Mouse (Mus musculus) inflammation-experienced regulatory T-cells, adult 6 months (primary cell): Measurements from ENCODE around the gene Smim20. TPM values are rescaled to one million over a fixed set of nuclear protein-coding genes. Genes with fewer than 3 reads are reported as not detected.

Experiments
- ATAC-seq: one replicate; pipeline ENCODE4 v1.8.0; 2017
- polyA plus RNA-seq, 3 experiments: library from polyadenylated mRNA; unstranded; fragments of 100-300 nt; shearing (Covaris generic); gene quantifications; one replicate each; pipeline ENCODE4 v1.2.1; 2017

The Smim20 gene
- 100 to 1,000 TPM; 107 to 114 (median 113) TPM for polyA plus RNA-seq

- ATAC-seq = peak; percentile 99
Measured at GRCm38 (mm10) chr5:53266931-53267853, at the start of gene Smim20. Gene Smim20 (plus strand): TSS chr5:53267083.

- ATAC-seq = no peak
Measured at GRCm38 (mm10) chr5:53225434-53225833, 41.4 kb upstream of the Smim20 start.

GRCm38 (mm10) chr5:53230560-53230959 is 36.3 kb upstream of the Smim20 start:
- no peak for ATAC-seq

- ATAC-seq = no peak
Measured at GRCm38 (mm10) chr5:53235551-53235950, 31.3 kb upstream of the Smim20 start.

- no peak for ATAC-seq
Measured at GRCm38 (mm10) chr5:53236136-53236535, 30.7 kb upstream of the Smim20 start.

- ATAC-seq = no peak
Measured at GRCm38 (mm10) chr5:53236749-53237148, 30.1 kb upstream of the Smim20 start.

GRCm38 (mm10) chr5:53238761-53239160 is 28.1 kb upstream of the Smim20 start:
- ATAC-seq = no peak

GRCm38 (mm10) chr5:53239189-53239588 is 27.7 kb upstream of the Smim20 start:
- ATAC-seq = no peak

GRCm38 (mm10) chr5:53239831-53240440 is 26.9 kb upstream of the Smim20 start:
- ATAC-seq = no peak

- no peak for ATAC-seq
Measured at GRCm38 (mm10) chr5:53241109-53241508, 25.8 kb upstream of the Smim20 start.

GRCm38 (mm10) chr5:53241963-53242362 is 24.9 kb upstream of the Smim20 start:
- no peak for ATAC-seq

GRCm38 (mm10) chr5:53242865-53243499 is 23.9 kb upstream of the Smim20 start:
- no peak for ATAC-seq

GRCm38 (mm10) chr5:53243933-53244332 is 22.9 kb upstream of the Smim20 start:
- no peak for ATAC-seq

GRCm38 (mm10) chr5:53248499-53248898 is 18.4 kb upstream of the Smim20 start:
- no peak for ATAC-seq

- no peak for ATAC-seq
Measured at GRCm38 (mm10) chr5:53249431-53250061, 17.3 kb upstream of the Smim20 start.

- ATAC-seq = no peak
Measured at GRCm38 (mm10) chr5:53254154-53254553, 12.7 kb upstream of the Smim20 start.

- no peak for ATAC-seq
Measured at GRCm38 (mm10) chr5:53254821-53255220, 12.1 kb upstream of the Smim20 start.

- peak; percentile 77 for ATAC-seq
Measured at GRCm38 (mm10) chr5:53258038-53258786, 8.7 kb upstream of the Smim20 start.

GRCm38 (mm10) chr5:53259894-53260293 is 7.0 kb upstream of the Smim20 start:
- no peak for ATAC-seq

GRCm38 (mm10) chr5:53261999-53262398 is 4.9 kb upstream of the Smim20 start:
- no peak for ATAC-seq

- ATAC-seq = no peak
Measured at GRCm38 (mm10) chr5:53264061-53264460, 2.8 kb upstream of the Smim20 start.

GRCm38 (mm10) chr5:53265740-53266139 is 1.1 kb upstream of the Smim20 start:
- no peak for ATAC-seq
